Mouse (Mus musculus): ENCODE data around the gene Entr1. TPM values are rescaled to one million over a fixed set of nuclear protein-coding genes. Genes with fewer than 3 reads are reported as not detected.
A peak's percentile ranks its signal among the peaks of the same experiment; 100 is the strongest.

Gene Entr1
- total RNA-seq, 2 experiments from 2014 or later = 44.9 to 45.2 TPM

DNA sequence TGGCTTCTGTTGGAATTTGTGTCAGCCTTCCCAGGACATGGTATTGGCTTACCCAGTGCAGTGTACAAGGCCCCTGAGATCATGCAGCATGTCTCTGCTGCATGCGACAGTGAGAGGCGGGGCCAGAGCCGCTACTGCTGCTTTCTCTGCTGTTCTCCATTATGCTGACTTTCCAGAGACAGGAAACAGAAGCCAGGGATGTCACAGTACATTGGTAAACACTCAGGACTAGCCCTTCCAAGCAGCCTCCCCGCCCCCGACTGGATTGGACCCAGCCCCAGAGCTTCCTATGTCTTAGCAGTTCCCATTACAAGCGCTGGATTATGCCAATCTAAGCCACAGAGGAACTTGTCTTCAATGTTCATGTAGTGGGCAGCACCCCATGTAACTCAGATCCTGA lies 40.9 kb downstream of the Entr1 start:
- no peak for DNase-seq

DNA sequence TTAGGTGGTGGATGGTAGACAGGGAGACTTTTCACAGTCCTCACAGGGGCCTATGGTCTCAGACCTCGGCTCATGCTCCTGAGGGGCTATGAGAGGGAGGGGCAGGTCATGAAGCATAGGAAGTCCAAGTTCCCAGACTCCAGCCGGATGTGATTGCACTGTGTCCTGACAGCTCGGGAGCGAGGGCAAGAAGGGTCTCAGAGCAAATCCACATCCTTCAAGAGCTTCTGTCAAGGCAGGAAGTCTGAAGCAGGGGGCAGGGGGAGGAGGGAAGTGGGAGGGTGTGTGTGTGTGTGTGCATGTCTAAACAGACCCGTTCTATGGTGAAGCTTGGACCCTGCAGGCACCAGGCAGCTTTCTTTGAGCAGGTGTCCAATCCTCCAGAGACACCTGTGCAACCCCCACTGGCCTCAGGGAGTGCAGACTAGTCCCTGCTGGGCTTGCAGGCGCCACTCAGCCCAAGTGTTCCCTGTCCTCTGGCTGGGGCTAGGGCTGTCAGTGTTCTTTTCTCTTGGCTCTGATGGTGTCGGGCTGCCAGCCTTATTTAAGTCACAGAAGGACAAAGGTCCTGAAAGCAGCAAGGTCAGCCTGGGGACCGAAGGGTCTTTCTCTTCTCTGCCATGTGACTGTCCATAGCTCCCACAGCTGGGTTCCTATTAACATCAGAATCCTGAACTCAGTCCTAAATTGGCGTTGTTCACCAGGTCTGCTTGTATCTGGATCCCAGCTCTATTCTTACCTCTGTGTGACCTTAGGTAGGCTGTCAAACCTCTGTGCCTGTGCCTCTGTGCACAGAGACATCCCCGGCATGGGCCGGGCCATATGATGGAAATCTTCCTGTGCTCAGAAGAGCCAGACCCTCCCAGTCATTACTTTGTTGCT lies 46.3 kb downstream of the Entr1 start:
- peak in 1 of 2 experiments; percentile 50 for DNase-seq

- DNase-seq = peak; percentile 89 to 91
Observed at GRCm38 (mm10) chr2:26342044-26342443, 47.1 kb downstream of the Entr1 start.

DNA sequence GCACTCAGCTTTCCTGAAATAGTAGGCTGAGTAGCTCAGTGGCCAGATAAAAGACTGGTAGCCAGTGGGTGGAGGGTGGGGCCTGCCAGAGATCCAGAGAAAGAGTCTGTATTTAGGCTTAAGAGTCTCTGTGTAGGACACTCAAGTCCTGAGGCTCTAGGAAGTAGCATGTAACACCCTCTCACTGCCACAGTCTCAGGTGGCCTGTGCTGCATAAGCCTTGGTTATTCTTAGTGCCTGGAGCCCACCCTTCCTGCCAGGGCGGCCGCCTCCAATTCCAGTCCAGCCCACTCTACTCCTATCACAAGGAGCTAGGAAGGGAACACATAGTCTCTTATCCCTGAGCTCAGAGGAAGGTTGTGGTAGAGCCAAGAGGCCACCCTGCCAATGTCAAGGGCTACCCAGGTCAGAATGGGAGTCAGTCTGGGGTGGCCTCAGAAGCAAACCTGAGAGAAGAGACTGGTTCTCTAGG lies 47.6 kb downstream of the Entr1 start:
- DNase-seq = peak; percentile 67 to 78

DNA sequence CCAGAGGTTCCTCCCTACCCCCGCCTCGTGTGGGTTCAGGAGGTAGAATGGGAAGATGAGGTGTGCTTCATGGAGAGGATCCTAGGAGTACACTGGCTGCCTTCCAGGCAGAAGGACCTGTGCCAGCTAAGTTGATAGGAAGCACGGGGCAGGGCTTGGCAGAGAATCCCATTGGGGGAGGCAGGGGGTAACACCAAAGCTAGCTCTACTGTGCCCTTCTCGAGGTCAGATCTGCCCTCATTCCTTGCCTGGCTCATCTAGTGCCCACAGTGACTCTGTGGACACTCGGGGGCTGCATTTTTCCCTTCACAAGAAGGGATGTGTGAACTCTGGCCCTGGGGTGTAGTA lies 49.9 kb downstream of the Entr1 start:
- DNase-seq = peak; percentile 89 to 90

GRCm38 (mm10) chr2:26338302-26339203 lies 50.6 kb downstream of the Entr1 start:
- DNase-seq = no peak

Other genes starting within 250 kb of the Entr1 start
- not detected for gene Lhx3, start 181.0 kb downstream of the Entr1 start, total RNA-seq (2021)
- gene Qsox2, start 151.8 kb downstream of the Entr1 start, total RNA-seq (2021) = 10 to 100 TPM; 13.8 TPM
- gene Ccdc187, start 94.8 kb downstream of the Entr1 start, total RNA-seq (2021) = under 1 TPM; 0.05 to 0.13 TPM
- gene Gpsm1, start 73.8 kb downstream of the Entr1 start, total RNA-seq (2021) = 100 to 1,000 TPM; 175 to 238 TPM
- gene Dnlz, start 37.2 kb downstream of the Entr1 start, total RNA-seq (2021) = 10 to 100 TPM; 24.5 to 25.3 TPM
- 1 to 10 TPM in 1 of 2 experiments, under 1 TPM in 1; 0.89 to 1.1 TPM for gene Card9, start 28.4 kb downstream of the Entr1 start, total RNA-seq (2021)
- gene Snapc4, start 8.7 kb downstream of the Entr1 start, total RNA-seq (2021) = 1 to 10 TPM; 5.8 to 5.9 TPM
- gene Pmpca, start within 50 bp of the Entr1 start, total RNA-seq (2021) = 100 to 1,000 TPM; 152 to 153 TPM
- 10 to 100 TPM; 15.6 to 16.3 TPM for gene Inpp5e, start 19.9 kb upstream of the Entr1 start, total RNA-seq (2021)
- gene Sec16a, start 55.9 kb upstream of the Entr1 start, total RNA-seq (2021) = 10 to 100 TPM; 38.9 to 39.2 TPM
- gene Notch1, start 127.3 kb upstream of the Entr1 start, total RNA-seq (2021) = 10 to 100 TPM; 29.8 to 30.5 TPM
- gene Egfl7, start 190.7 kb upstream of the Entr1 start, total RNA-seq (2021) = 10 to 100 TPM; 94.2 to 94.8 TPM
- gene Gm20532, start 197.3 kb upstream of the Entr1 start, total RNA-seq (2021) = not detected
- gene Agpat2, start 215.1 kb upstream of the Entr1 start, total RNA-seq (2021) = 10 to 100 TPM; 53.9 to 88.6 TPM
- gene Fam69b, start 239.1 kb upstream of the Entr1 start, total RNA-seq (2021) = 10 to 100 TPM; 22.0 to 22.2 TPM